Mouse (Mus musculus) forebrain, embryonic 12.5 days (tissue): Measurements from ENCODE around the gene Mpzl2. TPM values are rescaled to one million over a fixed set of nuclear protein-coding genes. Genes with fewer than 3 reads are reported as not detected.

Source experiments
- ATAC-seq: fragments of 200-750 bp; cut with Nextera tagmentation; 2 replicates; pipeline ENCODE4 v1.8.0; 2017; ENCODE audit warnings: moderate TSS enrichment; ENCODE audit not compliant: low FRiP score
- H3K27ac ChIP-seq: fragments of 300-500 bp; sonication (generic); 2 replicates; pipeline ENCODE4 v1.5.1; 2016; ENCODE audit warnings: mild to moderate bottlenecking
- H3K27me3 ChIP-seq: fragments of 300-500 bp; sonication (generic); 2 replicates; pipeline ENCODE4 v1.6.1; 2016; ENCODE audit warnings: mild to moderate bottlenecking
- H3K36me3 ChIP-seq: fragments of 300-500 bp; sonication (generic); replicated peaks from 2 replicates; pipeline ENCODE4 v1.6.1; 2016; ENCODE audit warnings: mild to moderate bottlenecking
- H3K4me1 ChIP-seq: fragments of 300-500 bp; sonication (generic); 2 replicates; pipeline ENCODE4 v1.6.1; 2016
- H3K4me2 ChIP-seq: fragments of 300-500 bp; sonication (generic); 2 replicates; pipeline ENCODE4 v1.6.1; 2016; ENCODE audit warnings: mild to moderate bottlenecking, moderate library complexity
- H3K4me3 ChIP-seq: fragments of 300-500 bp; sonication (generic); replicated peaks from 2 replicates; pipeline ENCODE4 v1.5.1; 2016; ENCODE audit warnings: mild to moderate bottlenecking
- H3K9ac ChIP-seq: fragments of 300-500 bp; sonication (generic); 2 replicates; pipeline ENCODE4 v1.6.1; 2016; ENCODE audit warnings: mild to moderate bottlenecking
- H3K9me3 ChIP-seq: fragments of 300-500 bp; sonication (generic); 2 replicates; pipeline ENCODE4 v1.6.1; 2016
- WGBS: fragments of 180-500 bp; shearing (Covaris S2); methylation state at CpG from one replicate; pipeline ENCODE4 v1.1.7; 2016; 5-methylcytosine and 5-hydroxymethylcytosine counted together
- polyA plus RNA-seq: library from polyadenylated mRNA; unstranded; fragments of >200 nt; fragmentation: Nextera tagmentation; extraction: Ambion mirVana; gene quantifications from 2 replicates; pipeline ENCODE4 v1.2.1, GENCODE M21; 2016

The Mpzl2 gene
- polyA plus RNA-seq, 1 experiment from 2014 or later, result 1.2 TPM

- Histone ChIP-seq H3K9ac (no peak overlapping the region), H3K9me3 (no peaks in the 10 kb centered on the region), H3K27me3 (peaks cover 13% of the 10 kb centered on the region), H3K4me3 (no peak overlapping the region), H3K36me3 (no peaks in the 10 kb centered on the region), H3K4me1 (no peaks in the 10 kb centered on the region), H3K27ac (no peak overlapping the region), H3K4me2 (no peak overlapping the region)
- 88% methylated on average over 6 of the region's 6 CpGs for WGBS
- no peak for ATAC-seq
These were observed 24.8 kb downstream of the Mpzl2 start for GRCm38 (mm10) chr9:45064421-45064820.

- Histone ChIP-seq H3K4me2 (no peak overlapping the region), H3K9ac (no peak overlapping the region), H3K9me3 (no peaks in the 10 kb centered on the region), H3K36me3 (no peaks in the 10 kb centered on the region), H3K4me1 (no peaks in the 10 kb centered on the region), H3K27me3 (0 out of 2 replicates have a peak, but pooled peaks cover 2% of the 10 kb centered on the region), H3K4me3 (no peak overlapping the region), H3K27ac (no peak overlapping the region)
- ATAC-seq, result no peak
- WGBS, result 93% methylated on average over 4 of the region's 4 CpGs
These were observed 27.1 kb downstream of the Mpzl2 start for GRCm38 (mm10) chr9:45066735-45067134.

GRCm38 (mm10) chr9:45071800-45072199 lies 32.2 kb downstream of the Mpzl2 start:
- no peak overlapping the region for H3K9ac ChIP-seq
- H3K9me3 ChIP-seq, result no peaks in the 10 kb centered on the region
- no peak overlapping the region for H3K4me2 ChIP-seq
- H3K4me1 ChIP-seq, result no peaks in the 10 kb centered on the region
- WGBS, result 66% methylated on average over 3 of the region's 3 CpGs
- no peaks in the 10 kb centered on the region for H3K27me3 ChIP-seq
- no peak overlapping the region for H3K27ac ChIP-seq
- H3K4me3 ChIP-seq, result no peak overlapping the region
- H3K36me3 ChIP-seq, result no peaks in the 10 kb centered on the region
- no peak for ATAC-seq

GRCm38 (mm10) chr9:45077859-45078258 lies 38.3 kb downstream of the Mpzl2 start:
- 73% methylated on average over 3 of the region's 3 CpGs for WGBS
- Histone ChIP-seq H3K4me3 (no peak overlapping the region), H3K4me2 (no peak overlapping the region), H3K36me3 (no peaks in the 10 kb centered on the region), H3K9ac (no peak overlapping the region), H3K27me3 (peaks cover 12% of the 10 kb centered on the region; the same call in 1 of the 2 replicates), H3K27ac (no peak overlapping the region), H3K9me3 (no peaks in the 10 kb centered on the region), H3K4me1 (no peaks in the 10 kb centered on the region)
- ATAC-seq, result no peak

GRCm38 (mm10) chr9:45079011-45079410 lies 39.4 kb downstream of the Mpzl2 start, which contains the start of gene Jaml:
Gene Jaml (plus strand): TSS chr9:45079183.
- WGBS, result 79% methylated on average over 5 of the region's 5 CpGs
- Histone ChIP-seq H3K9me3 (no peaks in the 10 kb centered on the region), H3K4me1 (no peaks in the 10 kb centered on the region), H3K4me3 (no peak within 1 kb of the TSS), H3K9ac (no peak within 1 kb of the TSS), H3K27me3 (peaks cover 12% of the 10 kb centered on the region; the same call in 1 of the 2 replicates), H3K27ac (no peak within 1 kb of the TSS), H3K36me3 (no peaks in the 10 kb centered on the region), H3K4me2 (no peak within 1 kb of the TSS)
- ATAC-seq, result no peak

- WGBS, result 87% methylated on average over 3 of the region's 3 CpGs
These were observed 43.5 kb downstream of the Mpzl2 start for GRCm38 (mm10) chr9:45083132-45083531.

GRCm38 (mm10) chr9:45084556-45084955 lies 45.0 kb downstream of the Mpzl2 start:
- Histone ChIP-seq H3K9me3 (no peaks in the 10 kb centered on the region), H3K27ac (no peak overlapping the region), H3K4me2 (no peak overlapping the region), H3K27me3 (peaks cover 18% of the 10 kb centered on the region; the same call in 1 of the 2 replicates), H3K36me3 (no peaks in the 10 kb centered on the region), H3K4me1 (no peaks in the 10 kb centered on the region), H3K9ac (no peak overlapping the region), H3K4me3 (no peak overlapping the region)
- 73% methylated on average over 5 of the region's 5 CpGs for WGBS
- no peak for ATAC-seq

More at GRCm38 (mm10) chr9:45083132-45083531, 43.5 kb downstream of the Mpzl2 start:
- no peak for ATAC-seq
- H3K27ac ChIP-seq, result no peak overlapping the region
- no peak overlapping the region for H3K9ac ChIP-seq
- H3K4me1 ChIP-seq, result no peaks in the 10 kb centered on the region
- no peak overlapping the region for H3K4me2 ChIP-seq
- no peak overlapping the region for H3K4me3 ChIP-seq
- no peaks in the 10 kb centered on the region for H3K36me3 ChIP-seq
- H3K9me3 ChIP-seq, result no peaks in the 10 kb centered on the region
- H3K27me3 ChIP-seq, result peaks cover 23% of the 10 kb centered on the region; the same call in 1 of the 2 replicates

- ATAC-seq, result no peak
- no peak overlapping the region for H3K4me2 ChIP-seq
- H3K9me3 ChIP-seq, result no peaks in the 10 kb centered on the region
- H3K4me1 ChIP-seq, result no peaks in the 10 kb centered on the region
- H3K27me3 ChIP-seq, result peaks cover 11% of the 10 kb centered on the region; the same call in 1 of the 2 replicates
- H3K36me3 ChIP-seq, result no peaks in the 10 kb centered on the region
- H3K27ac ChIP-seq, result no peak overlapping the region
- WGBS, result 74% methylated on average over 12 of the region's 12 CpGs
- H3K4me3 ChIP-seq, result no peak overlapping the region
- H3K9ac ChIP-seq, result no peak overlapping the region
These were observed 46.4 kb downstream of the Mpzl2 start for GRCm38 (mm10) chr9:45085741-45086690.

GRCm38 (mm10) chr9:45088040-45088439 lies 48.4 kb downstream of the Mpzl2 start:
- Histone ChIP-seq H3K9ac (no peak overlapping the region), H3K4me2 (no peak overlapping the region), H3K4me3 (no peak overlapping the region), H3K27me3 (peaks cover 11% of the 10 kb centered on the region; the same call in 1 of the 2 replicates), H3K27ac (no peak overlapping the region), H3K36me3 (no peaks in the 10 kb centered on the region), H3K4me1 (no peaks in the 10 kb centered on the region), H3K9me3 (no peaks in the 10 kb centered on the region)
- no peak for ATAC-seq

GRCm38 (mm10) chr9:45090811-45091210 lies 51.2 kb downstream of the Mpzl2 start:
- no peaks in the 10 kb centered on the region for H3K9me3 ChIP-seq
- no peak overlapping the region for H3K9ac ChIP-seq
- no peak overlapping the region for H3K4me2 ChIP-seq
- no peaks in the 10 kb centered on the region for H3K36me3 ChIP-seq
- H3K4me1 ChIP-seq, result no peaks in the 10 kb centered on the region
- H3K27ac ChIP-seq, result no peak overlapping the region
- ATAC-seq, result no peak
- no peak overlapping the region for H3K4me3 ChIP-seq
- H3K27me3 ChIP-seq, result peaks cover 11% of the 10 kb centered on the region; the same call in 1 of the 2 replicates
- 72% methylated on average over 3 of the region's 3 CpGs for WGBS

- peaks cover 1% of the 10 kb centered on the region; the same call in 1 of the 2 replicates for H3K27me3 ChIP-seq
- no peaks in the 10 kb centered on the region for H3K36me3 ChIP-seq
- no peak overlapping the region for H3K4me3 ChIP-seq
- ATAC-seq, result no peak
- WGBS, result 70% methylated on average over 4 of the region's 4 CpGs
- H3K27ac ChIP-seq, result no peak overlapping the region
- no peak overlapping the region for H3K9ac ChIP-seq
- H3K4me1 ChIP-seq, result no peaks in the 10 kb centered on the region
- H3K4me2 ChIP-seq, result no peak overlapping the region
- H3K9me3 ChIP-seq, result no peaks in the 10 kb centered on the region
These were observed 53.0 kb downstream of the Mpzl2 start for GRCm38 (mm10) chr9:45092641-45093040.

- WGBS, result 81% methylated on average over 6 of the region's 6 CpGs
- no peak for ATAC-seq
- Histone ChIP-seq H3K27me3 (no peaks in the 10 kb centered on the region), H3K9me3 (no peaks in the 10 kb centered on the region), H3K4me1 (no peaks in the 10 kb centered on the region), H3K27ac (no peak overlapping the region), H3K9ac (no peak overlapping the region), H3K36me3 (no peaks in the 10 kb centered on the region), H3K4me2 (no peak overlapping the region), H3K4me3 (no peak overlapping the region)
These were observed 55.7 kb downstream of the Mpzl2 start for GRCm38 (mm10) chr9:45095149-45095937.
